In the genomic region with DNA sequence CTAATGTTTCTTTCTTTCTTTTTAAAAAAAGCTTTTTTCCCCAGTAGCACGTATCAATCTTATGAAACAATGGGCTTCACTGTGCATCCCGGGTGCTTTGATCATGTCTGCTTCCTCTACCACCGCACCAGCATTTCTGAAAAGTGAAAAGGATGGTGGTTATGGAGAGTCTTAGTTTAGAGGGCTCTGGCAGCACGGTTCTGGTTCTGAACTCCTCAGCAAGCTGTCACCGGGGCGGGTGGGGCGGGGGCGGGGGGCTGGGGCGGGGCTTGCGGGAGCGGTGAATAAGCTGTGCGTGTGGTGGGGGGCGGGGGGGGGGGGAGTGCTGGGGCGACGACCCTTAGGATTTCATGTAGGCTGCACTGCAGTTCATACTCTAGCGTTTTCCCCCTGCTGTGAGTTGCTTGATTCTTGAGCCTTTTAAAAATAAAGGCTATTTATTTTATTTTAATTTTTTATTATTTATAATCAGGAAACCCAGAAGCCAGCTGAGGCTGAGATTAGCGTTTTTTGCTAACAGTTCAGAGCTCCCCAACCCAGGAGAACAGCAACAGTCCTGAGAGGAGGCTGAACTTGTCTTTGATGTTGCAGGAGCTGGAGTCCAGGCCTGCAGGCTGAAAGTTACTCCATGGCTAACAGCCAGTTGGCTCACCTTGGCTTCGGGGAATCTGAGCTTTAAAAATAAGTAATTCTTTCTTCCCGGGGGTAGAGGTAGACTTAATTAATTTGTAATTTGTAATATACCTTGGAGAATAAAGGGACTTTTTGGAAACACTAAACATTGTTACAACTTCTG, we compare ENCODE assay signal across 9 mouse cellular contexts. TPM values are rescaled to one million over a fixed set of nuclear protein-coding genes. Genes with fewer than 3 reads are reported as not detected.
DNase-seq lines count a peak whose midpoint lies in the region; ATAC-seq and TF ChIP-seq lines count a peak whose summit lies in the region.
"Had no signal": no experiment of that assay in that cellular context is flagged by ENCODE, and none has a peak within 500 bp of the region (broad histone marks: within the 10 kb centered on the region; RNA-seq: fewer than 3 reads in every experiment).

No protein-coding gene starts in this region.

- H3K9me3 ChIP-seq in hindbrain, embryonic 12.5 days (replicated peaks): peaks cover 12% of the 10 kb centered on the region; the same call in 1 of the 2 replicates
- H3K9me3 ChIP-seq in limb, embryonic 14.5 days (ENCODE audit: control insufficient read depth, low read length): no peaks in the 10 kb centered on the region
- H3K9me3 ChIP-seq: liver, embryonic 13.5 days had no signal

- no peak overlapping the region for H3K9ac ChIP-seq in hindbrain, embryonic 12.5 days
- no peak overlapping the region for H3K9ac ChIP-seq in limb, embryonic 14.5 days (ENCODE audit: low read depth, low read length, severe bottlenecking)
- H3K9ac ChIP-seq: liver, embryonic 13.5 days had no signal

- no peak for TF ChIP-seq CTCF in gastrocnemius, adult 2 months (IDR thresholded peaks at IDR 0.05)

- peaks cover 6% of the 10 kb centered on the region for H3K4me1 ChIP-seq in hindbrain, embryonic 12.5 days
- H3K4me1 ChIP-seq in limb, embryonic 14.5 days (ENCODE audit: control insufficient read depth, insufficient read depth, low read length): peaks cover 14% of the 10 kb centered on the region
- H3K4me1 ChIP-seq: liver, embryonic 13.5 days had no signal

- peak overlapping the region; percentile 54 for H3K27ac ChIP-seq in gastrocnemius, adult 2 months
- H3K27ac ChIP-seq in hindbrain, embryonic 12.5 days: 0 out of 2 replicates have a peak overlapping the region, but pooled peaks have one; percentile 24
- peak overlapping the region; percentile 86 for H3K27ac ChIP-seq in limb, embryonic 14.5 days (replicated peaks; ENCODE audit: low read depth, low read length)
- H3K27ac ChIP-seq: liver, embryonic 13.5 days had no signal

- ATAC-seq in hindbrain, embryonic 12.5 days (ENCODE audit: low FRiP score): 0 out of 2 replicates have a peak, but pooled peaks have one; percentile 50
- ATAC-seq in limb, embryonic 14.5 days (ENCODE audit: low FRiP score, low read depth): peak; percentile 59

- no peak for DNase-seq in gastrocnemius, adult 2 months
- no peak for DNase-seq in gastrocnemius, postnatal 4 days (ENCODE audit: low spot score in 2 of 2)
- peak; percentile 72 for DNase-seq in adrenal gland, postnatal 10 days
- DNase-seq in limb, embryonic 14.5 days (ENCODE audit: low spot score): peak; percentile 67
- no peak for DNase-seq in layer of hippocampus, adult 9-11 months
- no peak for DNase-seq in spleen, postnatal 10 days (ENCODE audit: low spot score in 2 of 2)
- DNase-seq in B cell, adult 2 months: no peak
- DNase-seq: liver, embryonic 13.5 days had no signal

- H3K4me2 ChIP-seq in hindbrain, embryonic 12.5 days (replicated peaks): peak overlapping the region; percentile 46
- peak overlapping the region; percentile 30; the same call in 1 of the 2 replicates for H3K4me2 ChIP-seq in limb, embryonic 14.5 days (replicated peaks; ENCODE audit: low read depth, low read length, severe bottlenecking)
- H3K4me2 ChIP-seq: liver, embryonic 13.5 days had no signal

- peak overlapping the region; percentile 54 for H3K4me3 ChIP-seq in gastrocnemius, adult 2 months
- H3K4me3 ChIP-seq in hindbrain, embryonic 12.5 days: 0 out of 2 replicates have a peak overlapping the region, but pooled peaks have one; percentile 4
- no peak overlapping the region for H3K4me3 ChIP-seq in limb, embryonic 14.5 days (replicated peaks; ENCODE audit: low read length)
- H3K4me3 ChIP-seq: liver, embryonic 13.5 days had no signal

- H3K36me3 ChIP-seq in hindbrain, embryonic 12.5 days: no peaks in the 10 kb centered on the region
- H3K36me3 ChIP-seq in limb, embryonic 14.5 days (ENCODE audit: control insufficient read depth, insufficient read depth, low read length): no peaks in the 10 kb centered on the region
- H3K36me3 ChIP-seq: liver, embryonic 13.5 days had no signal

- intact Hi-C loops in gastrocnemius, adult 2 months (cut with DNase I): no loop called here

- 21% methylated on average over 18 of the region's 19 CpGs for WGBS in hindbrain, embryonic 12.5 days
- WGBS in limb, embryonic 14.5 days: 19% methylated on average over 13 of the region's 19 CpGs

- TF ChIP-seq POLR2A in limb, embryonic 14.5 days (IDR thresholded peaks at IDR 0.05; ENCODE audit: borderline replicate concordance, extremely low read depth, insufficient read depth, insufficient read length): no peak

- H3K27me3 ChIP-seq in hindbrain, embryonic 12.5 days: no peaks in the 10 kb centered on the region
- H3K27me3 ChIP-seq in limb, embryonic 14.5 days (ENCODE audit: control insufficient read depth, insufficient read depth, low read length): no peaks in the 10 kb centered on the region
- H3K27me3 ChIP-seq: liver, embryonic 13.5 days had no signal

RNA-seq across cellular contexts. Expression of a gene that starts 59.2 kb away (rescaled TPM):
- total RNA-seq in gastrocnemius, adult 2 months (2021): 10 to 100 TPM; 40.5 to 43.5 TPM
- total RNA-seq in gastrocnemius, postnatal 4 days (2021): 10 to 100 TPM; 53.7 to 65.8 TPM
- total RNA-seq in adrenal gland, postnatal 10 days (2021): 10 to 100 TPM; 66.8 to 71.2 TPM
- 62.9 and 70.8 TPM in 2 replicates for polyA plus RNA-seq in hindbrain, embryonic 12.5 days (2016; fragmentation: Nextera tagmentation; extraction: Ambion mirVana)
- polyA plus RNA-seq in limb, embryonic 14.5 days (2012; rRNA removed): 32.5 and 39.9 TPM in 2 replicates
- 45.9 and 51.1 TPM in 2 replicates for polyA plus RNA-seq in limb, embryonic 14.5 days (2014; fragmentation: Nextera tagmentation; extraction: Ambion mirVana)

Comparison
In these comparisons a context has a peak if more than half of its experiments do, and no peak if none do; other contexts are left out.
1. DNase-seq: peak in adrenal gland, postnatal 10 days (single experiment) and limb, embryonic 14.5 days (single experiment); none in gastrocnemius, adult 2 months (single experiment), gastrocnemius, postnatal 4 days (0 of 2), layer of hippocampus, adult 9-11 months (single experiment), spleen, postnatal 10 days (0 of 2) and B cell, adult 2 months (0 of 2).
2. H3K27ac ChIP-seq: peak in every context shown above with its lines; median percentile 86 in limb, embryonic 14.5 days; 54 in gastrocnemius, adult 2 months; 24 in hindbrain, embryonic 12.5 days.